Mouse (Mus musculus): ENCODE data around the gene Olfr469. TPM values are rescaled to one million over a fixed set of nuclear protein-coding genes. Genes with fewer than 3 reads are reported as not detected.

Olfr469 gene
- polyA plus RNA-seq, 1 experiment from 2014 or later: not detected

DNA sequence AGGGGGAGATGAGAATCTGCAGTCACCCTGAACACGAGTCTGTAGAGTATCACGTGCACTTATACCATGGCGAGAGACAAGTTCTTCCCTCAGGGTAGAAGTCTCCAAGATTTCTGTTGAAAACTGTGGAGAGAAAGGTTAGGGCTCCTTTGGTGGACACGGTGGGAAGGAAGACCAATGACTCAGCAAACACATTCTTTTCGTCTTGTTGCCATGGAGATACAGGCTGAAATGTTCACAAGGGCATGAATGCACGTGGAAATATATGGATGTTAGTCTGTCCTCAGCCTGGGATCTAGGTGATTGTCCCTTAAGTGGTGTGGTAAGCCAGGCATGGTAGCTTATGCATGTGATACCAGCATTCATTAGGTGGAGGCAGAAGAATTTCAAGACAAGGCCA, 54.5 kb downstream of the Olfr469 start:
- Histone ChIP-seq H3K27me3 (no peaks in the 10 kb centered on the region), H3K4me1 (replicated peaks) (no peaks in the 10 kb centered on the region), H3K36me3 (no peaks in the 10 kb centered on the region), H3K9ac (replicated peaks) (no peak overlapping the region), H3K27ac (no peak overlapping the region), H3K4me2 (no peak overlapping the region), H3K4me3 (replicated peaks) (no peak overlapping the region), H3K9me3 (no peaks in the 10 kb centered on the region)
- no peak for ATAC-seq (ENCODE audit: insufficient number of reproducible peaks, insufficient read depth, low FRiP score, low TSS enrichment, low read depth)
- 71% methylated on average over 6 of the region's 6 CpGs for WGBS

Other genes with a start within 250 kb of the Olfr469 start
- gene Ppfibp2, start 230.3 kb downstream of the Olfr469 start, polyA plus RNA-seq (2016; fragmentation: Nextera tagmentation; extraction: Ambion mirVana): 14.1 and 15.1 TPM in 2 replicates
- not detected in 2 replicates for gene 5330417H12Rik, start 200.4 kb downstream of the Olfr469 start, polyA plus RNA-seq (2016; fragmentation: Nextera tagmentation; extraction: Ambion mirVana)
- gene Cyb5r2, start 67.5 kb downstream of the Olfr469 start, polyA plus RNA-seq (2016; fragmentation: Nextera tagmentation; extraction: Ambion mirVana): 0.16 and 0.37 TPM in 2 replicates
- not detected in 2 replicates for gene Ovch2, start 24.3 kb downstream of the Olfr469 start, polyA plus RNA-seq (2016; fragmentation: Nextera tagmentation; extraction: Ambion mirVana)
- not detected in 2 replicates for gene Olfr467, start 13.3 kb downstream of the Olfr469 start, polyA plus RNA-seq (2016; fragmentation: Nextera tagmentation; extraction: Ambion mirVana)
- not detected in 2 replicates for gene Olfr470, start 21.9 kb upstream of the Olfr469 start, polyA plus RNA-seq (2016; fragmentation: Nextera tagmentation; extraction: Ambion mirVana)
- gene Olfr472, start 72.4 kb upstream of the Olfr469 start, polyA plus RNA-seq (2016; fragmentation: Nextera tagmentation; extraction: Ambion mirVana): not detected in 2 replicates
- gene Olfr473, start 104.9 kb upstream of the Olfr469 start, polyA plus RNA-seq (2016; fragmentation: Nextera tagmentation; extraction: Ambion mirVana): not detected in 2 replicates
- gene Olfr474, start 129.1 kb upstream of the Olfr469 start, polyA plus RNA-seq (2016; fragmentation: Nextera tagmentation; extraction: Ambion mirVana): not detected in 2 replicates
- gene Olfr476, start 139.3 kb upstream of the Olfr469 start, polyA plus RNA-seq (2016; fragmentation: Nextera tagmentation; extraction: Ambion mirVana): not detected in 2 replicates
- gene Olfr477, start 161.2 kb upstream of the Olfr469 start, polyA plus RNA-seq (2016; fragmentation: Nextera tagmentation; extraction: Ambion mirVana): not detected in 2 replicates
- gene Olfr478, start 208.4 kb upstream of the Olfr469 start, polyA plus RNA-seq (2016; fragmentation: Nextera tagmentation; extraction: Ambion mirVana): not detected in 2 replicates
- not detected in 2 replicates for gene Olfr479, start 225.2 kb upstream of the Olfr469 start, polyA plus RNA-seq (2016; fragmentation: Nextera tagmentation; extraction: Ambion mirVana)
- gene Olfr480, start 241.8 kb upstream of the Olfr469 start, polyA plus RNA-seq (2016; fragmentation: Nextera tagmentation; extraction: Ambion mirVana): not detected in 2 replicates